Mouse (Mus musculus) liver, embryonic 14.5 days (tissue): ENCODE data around the gene Lpp.

ENCODE experiments used
- CTCF ChIP-seq: IDR thresholded peaks from 2 replicates; pipeline ENCODE4 v1.5.1; 2016; ENCODE audit warnings: antibody characterized with exemption, low read depth, control low read depth
- EP300 ChIP-seq: IDR thresholded peaks from 2 replicates; pipeline ENCODE4 v1.6.1; 2016; ENCODE audit warnings: antibody characterized with exemption, low read depth

- TF ChIP-seq CTCF (no peak), EP300 (no peak)
These were observed 598.7 kb downstream of the Lpp start for GRCm38 (mm10) chr16:24991995-24992394.
